Mouse (Mus musculus) brain, embryonic 14.5 days (tissue): Measurements from ENCODE around the gene Rnf212b.

ENCODE experiments used
- CTCF ChIP-seq: fragments of 200-500 bp; IDR thresholded peaks from 2 replicates; pipeline ENCODE4 v1.5.1; 2012; ENCODE audit warnings: inconsistent platforms, mild to moderate bottlenecking, moderate library complexity, borderline replicate concordance; ENCODE audit not compliant: insufficient read depth, insufficient read length; ENCODE audit errors: extremely low read depth
- POLR2A ChIP-seq: fragments of 200-500 bp; IDR thresholded peaks from 2 replicates; pipeline ENCODE4 v1.6.1; 2012; ENCODE audit warnings: mild to moderate bottlenecking, inconsistent platforms, borderline replicate concordance; ENCODE audit not compliant: poor library complexity, insufficient read depth, insufficient read length, severe bottlenecking; ENCODE audit errors: extremely low read depth

GRCm38 (mm10) chr14:54892200-54892599, 78.3 kb downstream of the Rnf212b start, which contains the start of gene Pabpn1:
- TF ChIP-seq CTCF (no peak), POLR2A (no peak)
